Mouse (Mus musculus) CH12.LX (cell line): ENCODE data around the gene Rbm44. TPM values are rescaled to one million over a fixed set of nuclear protein-coding genes. Genes with fewer than 3 reads are reported as not detected.

Experiments used
- DNase-seq: peaks from one replicate; pipeline ENCODE4 v3.0.0-alpha.2; 2013; ENCODE audit errors: extremely low read depth
- H3K27ac ChIP-seq: 2 replicates; pipeline ENCODE4 v1.5.1; 2012; ENCODE audit warnings: low read depth, mild to moderate bottlenecking, control low read depth, moderate library complexity; ENCODE audit not compliant: insufficient read depth
- H3K27me3 ChIP-seq: replicated peaks from 2 replicates; pipeline ENCODE3; 2012; ENCODE audit warnings: inconsistent platforms
- H3K36me3 ChIP-seq, 2 experiments: replicated peaks in 1 of 2; 2 replicates each; pipeline versions ENCODE3 to v1.6.1; 2012; ENCODE audit warnings: inconsistent platforms in 1 of 2, low read length in 1 of 2, mild to moderate bottlenecking in 1 of 2, mixed read lengths in 1 of 2, moderate library complexity in 1 of 2; ENCODE audit not compliant: control insufficient read depth in 1 of 2, insufficient read depth in 1 of 2
- H3K4me1 ChIP-seq, 2 experiments: 2 replicates each; pipeline ENCODE4 v1.6.1; 2012; ENCODE audit warnings: inconsistent platforms in 1 of 2, moderate library complexity in 1 of 2; ENCODE audit not compliant: insufficient read depth in 2 of 2, control insufficient read depth in 1 of 2
- H3K4me2 ChIP-seq: 2 replicates; pipeline ENCODE4 v1.6.1; 2012; ENCODE audit warnings: low read depth, mild to moderate bottlenecking, control low read depth; ENCODE audit not compliant: poor library complexity, insufficient read depth, severe bottlenecking
- H3K4me3 ChIP-seq, 3 experiments: fragments of 150-350 bp in 1 of 3; sonication (generic) in 1 of 3; replicated peaks in 1 of 3; 2 replicates each; pipeline versions ENCODE3 to v1.5.1; 2011 to 2012; ENCODE audit warnings: low read depth in 2 of 3, low read length in 2 of 3, mild to moderate bottlenecking in 2 of 3, moderate library complexity in 2 of 3, control low read depth in 1 of 3, improper control_type of control experiment in 1 of 3, inconsistent platforms in 1 of 3, mixed read lengths in 1 of 3; ENCODE audit not compliant: poor library complexity in 1 of 3
- H3K79me2 ChIP-seq: replicated peaks from 2 replicates; pipeline ENCODE4 v1.6.1; 2012; ENCODE audit warnings: mild to moderate bottlenecking, moderate library complexity; ENCODE audit not compliant: control insufficient read depth, poor library complexity, insufficient read depth, severe bottlenecking; ENCODE audit errors: extremely low read depth
- H3K9ac ChIP-seq: 2 replicates; pipeline ENCODE4 v1.6.1; 2012; ENCODE audit warnings: low read depth, mild to moderate bottlenecking, control low read depth, moderate library complexity; ENCODE audit not compliant: insufficient read depth
- H3K9me3 ChIP-seq: replicated peaks from 2 replicates; pipeline ENCODE3; 2012; ENCODE audit warnings: low read length, inconsistent platforms, mixed read lengths
- CHD1 ChIP-seq: IDR thresholded peaks from 2 replicates; pipeline ENCODE4 v1.6.1; 2012; ENCODE audit warnings: low read depth, low read length, improper control_type of control experiment, inconsistent platforms
- CTCF ChIP-seq, 2 experiments: IDR thresholded peaks in 1 of 2; conservative IDR thresholded peaks in 1 of 2; 2 replicates each; pipeline ENCODE4 v1.5.1; 2011 to 2012; ENCODE audit warnings: low read depth in 2 of 2, low read length in 2 of 2, improper control_type of control experiment in 1 of 2, inconsistent platforms in 1 of 2, mild to moderate bottlenecking in 1 of 2, moderate library complexity in 1 of 2
- E2F4 ChIP-seq: IDR thresholded peaks from 2 replicates; pipeline ENCODE4 v1.6.1; 2011; ENCODE audit warnings: low read depth, low read length, improper control_type of control experiment; ENCODE audit not compliant: insufficient replicate concordance
- EP300 ChIP-seq: IDR thresholded peaks from 2 replicates; pipeline ENCODE4 v1.6.1; 2011; ENCODE audit warnings: low read length, improper control_type of control experiment
- HCFC1 ChIP-seq: IDR thresholded peaks from 2 replicates; pipeline ENCODE4 v1.6.1; 2012; ENCODE audit warnings: low read depth, mild to moderate bottlenecking, inconsistent platforms, low read length, improper control_type of control experiment
- JUN ChIP-seq: IDR thresholded peaks from 2 replicates; pipeline ENCODE4 v1.6.1; 2011; ENCODE audit warnings: low read depth, mild to moderate bottlenecking, low read length, improper control_type of control experiment, moderate library complexity; ENCODE audit not compliant: insufficient read depth
- JUND ChIP-seq: conservative IDR thresholded peaks from 2 replicates; pipeline ENCODE4 v1.6.1; 2011; ENCODE audit warnings: low read depth, low read length, improper control_type of control experiment
- KAT2A ChIP-seq: IDR thresholded peaks from 2 replicates; pipeline ENCODE4 v1.6.1; 2012; ENCODE audit warnings: low read length, improper control_type of control experiment, inconsistent platforms; ENCODE audit not compliant: insufficient replicate concordance
- MAFK ChIP-seq: IDR thresholded peaks from 2 replicates; pipeline ENCODE4 v1.6.1; 2011; ENCODE audit warnings: low read length, improper control_type of control experiment; ENCODE audit not compliant: insufficient replicate concordance
- MAZ ChIP-seq: IDR thresholded peaks from 2 replicates; pipeline ENCODE4 v1.6.1; 2012; ENCODE audit warnings: low read depth, mild to moderate bottlenecking, inconsistent platforms, low read length, improper control_type of control experiment, moderate library complexity
- MEF2A ChIP-seq: IDR thresholded peaks from 2 replicates; pipeline ENCODE4 v1.6.1; 2014; ENCODE audit warnings: low read depth, mild to moderate bottlenecking, inconsistent platforms, low read length, improper control_type of control experiment, borderline replicate concordance
- NRF1 ChIP-seq: IDR thresholded peaks from 2 replicates; pipeline ENCODE4 v1.6.1; 2014; ENCODE audit warnings: low read depth, mild to moderate bottlenecking, inconsistent platforms, low read length, improper control_type of control experiment, moderate library complexity
- PAX5 ChIP-seq: IDR thresholded peaks from 2 replicates; pipeline ENCODE4 v1.6.1; 2012; ENCODE audit warnings: low read length, inconsistent platforms, mixed read lengths
- RAD21 ChIP-seq: IDR thresholded peaks from 2 replicates; pipeline ENCODE4 v1.6.1; 2011; ENCODE audit warnings: low read depth, mild to moderate bottlenecking, low read length, improper control_type of control experiment, moderate library complexity
- SMC3 ChIP-seq: IDR thresholded peaks from 2 replicates; pipeline ENCODE4 v1.6.1; 2011; ENCODE audit warnings: low read depth, low read length, improper control_type of control experiment
- TBP ChIP-seq: conservative IDR thresholded peaks from 2 replicates; pipeline ENCODE4 v1.6.1; 2011; ENCODE audit warnings: low read depth, low read length, improper control_type of control experiment
- UBTF ChIP-seq: IDR thresholded peaks from 2 replicates; pipeline ENCODE4 v1.6.1; 2012; ENCODE audit warnings: low read depth, mild to moderate bottlenecking, inconsistent platforms, low read length, improper control_type of control experiment, moderate library complexity
- USF1 ChIP-seq: IDR thresholded peaks from 2 replicates; pipeline ENCODE4 v1.6.1; 2014; ENCODE audit warnings: low read depth, mild to moderate bottlenecking, inconsistent platforms, low read length, improper control_type of control experiment
- USF2 ChIP-seq: conservative IDR thresholded peaks from 2 replicates; pipeline ENCODE4 v1.6.1; 2011; ENCODE audit warnings: low read depth, low read length, improper control_type of control experiment
- ZKSCAN1 ChIP-seq: IDR thresholded peaks from 2 replicates; pipeline ENCODE4 v1.6.1; 2012; ENCODE audit warnings: low read depth, inconsistent platforms, low read length, improper control_type of control experiment, borderline replicate concordance
- ZMIZ1 ChIP-seq: IDR thresholded peaks from 2 replicates; pipeline ENCODE4 v1.6.1; 2012; ENCODE audit warnings: low read depth, mild to moderate bottlenecking, inconsistent platforms, low read length, improper control_type of control experiment
- ZNF384 ChIP-seq: IDR thresholded peaks from 2 replicates; pipeline ENCODE4 v1.6.1; 2012; ENCODE audit warnings: low read depth, low read length, improper control_type of control experiment, inconsistent platforms
- dilution Hi-C: fragments of 300-500 bp; cut with MboI; formaldehyde crosslinking; loops from 2 replicates; pipeline ENCODE4 v1.14.3; 2020; ENCODE audit warnings: low sequenced_read_pairs; ENCODE audit not compliant: extremely low pct_unique_long_range_greater_than_20kb, extremely low pct_ligation_motif_present
- in situ Hi-C: fragments of 300-500 bp; cut with MboI; formaldehyde crosslinking; loops from 3 replicates; pipeline ENCODE4 v1.14.3; 2019; ENCODE audit warnings: low sequenced_read_pairs, low pct_ligation_motif_present, low pct_unique_long_range_greater_than_20kb, mixed read lengths
- polyA plus RNA-seq: library from polyadenylated mRNA; unstranded; fragments of >175 nt; gene quantifications from 2 replicates; pipeline ENCODE4 v1.2.1, GENCODE M21; 2012; ENCODE audit warnings: low read depth; ENCODE audit not compliant: insufficient read length
- total RNA-seq, 2 experiments: library from RNA; depleted of rRNA; stranded (reverse); fragments of 300-350 nt in 1 of 2; fragments of >200 nt in 1 of 2; gene quantifications; 2 replicates each; pipeline ENCODE4 v1.2.3; 2012 to 2014

Gene Rbm44
- total and polyA plus RNA-seq, 3 experiments, result 0.23 to 0.44 TPM; not detected in 1

DNA sequence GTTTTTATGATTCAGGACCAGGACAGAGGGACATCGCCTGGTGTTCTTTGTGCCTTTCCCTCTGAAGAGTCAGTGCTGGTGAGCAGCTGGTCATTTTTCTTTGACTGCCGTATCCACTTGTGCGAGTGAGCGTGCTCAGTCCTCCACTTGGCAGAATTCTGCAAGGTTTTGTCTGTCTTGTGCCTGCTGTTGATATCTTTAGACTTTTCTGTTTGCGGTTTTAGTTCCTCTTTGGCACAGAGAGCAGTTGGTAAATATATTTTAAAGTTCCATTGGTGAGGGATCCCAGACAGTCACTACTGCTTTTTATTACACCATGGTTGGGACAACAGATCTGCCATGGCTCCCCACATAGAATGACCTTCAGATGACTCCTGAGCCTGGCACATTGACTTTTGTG lies 42.4 kb downstream of the Rbm44 start:
- H3K4me2 ChIP-seq, result no peak overlapping the region
- peaks cover 2% of the 10 kb centered on the region for H3K27me3 ChIP-seq
- no peak for DNase-seq
- no peaks in the 10 kb centered on the region for H3K36me3 ChIP-seq
- H3K4me1 ChIP-seq, result peaks cover 14 to 23% of the 10 kb centered on the region in 2 experiments
- H3K9me3 ChIP-seq, result peaks cover 3% of the 10 kb centered on the region
- TF ChIP-seq KAT2A, result no peak
- no peak for TF ChIP-seq ZMIZ1
- no peak for TF ChIP-seq RAD21
- TF ChIP-seq CHD1, result no peak
- no peak for TF ChIP-seq USF2
- no peak for TF ChIP-seq E2F4
- TF ChIP-seq MAZ, result no peak
- TF ChIP-seq SMC3, result no peak
- no peak for TF ChIP-seq UBTF
- no peak for TF ChIP-seq PAX5
- no peak for TF ChIP-seq NRF1
- no peak for TF ChIP-seq HCFC1
- no peak for TF ChIP-seq ZNF384
- no peak for TF ChIP-seq EP300
- TF ChIP-seq MEF2A, result no peak
- no peak for TF ChIP-seq CTCF (conservative IDR thresholded peaks at IDR 0.05 in 1 of 2, IDR thresholded peaks at IDR 0.05 in 1 of 2; ENCODE audit: low read depth in 2 of 2, low read length in 2 of 2)
- no peak for TF ChIP-seq JUND
- TF ChIP-seq, all 38 proteins: peak for 0
- dilution Hi-C loops (no loop called here), in situ Hi-C loops (loop anchor here (10.0 kb wide), 1 partner anchor 57 kb away; no protein-coding TSS in a partner anchor)
- H3K27ac ChIP-seq, result no peak overlapping the region
- no peak overlapping the region for H3K9ac ChIP-seq
- H3K4me3 ChIP-seq, result no peak overlapping the region
- H3K79me2 ChIP-seq, result no peaks in the 10 kb centered on the region

DNA sequence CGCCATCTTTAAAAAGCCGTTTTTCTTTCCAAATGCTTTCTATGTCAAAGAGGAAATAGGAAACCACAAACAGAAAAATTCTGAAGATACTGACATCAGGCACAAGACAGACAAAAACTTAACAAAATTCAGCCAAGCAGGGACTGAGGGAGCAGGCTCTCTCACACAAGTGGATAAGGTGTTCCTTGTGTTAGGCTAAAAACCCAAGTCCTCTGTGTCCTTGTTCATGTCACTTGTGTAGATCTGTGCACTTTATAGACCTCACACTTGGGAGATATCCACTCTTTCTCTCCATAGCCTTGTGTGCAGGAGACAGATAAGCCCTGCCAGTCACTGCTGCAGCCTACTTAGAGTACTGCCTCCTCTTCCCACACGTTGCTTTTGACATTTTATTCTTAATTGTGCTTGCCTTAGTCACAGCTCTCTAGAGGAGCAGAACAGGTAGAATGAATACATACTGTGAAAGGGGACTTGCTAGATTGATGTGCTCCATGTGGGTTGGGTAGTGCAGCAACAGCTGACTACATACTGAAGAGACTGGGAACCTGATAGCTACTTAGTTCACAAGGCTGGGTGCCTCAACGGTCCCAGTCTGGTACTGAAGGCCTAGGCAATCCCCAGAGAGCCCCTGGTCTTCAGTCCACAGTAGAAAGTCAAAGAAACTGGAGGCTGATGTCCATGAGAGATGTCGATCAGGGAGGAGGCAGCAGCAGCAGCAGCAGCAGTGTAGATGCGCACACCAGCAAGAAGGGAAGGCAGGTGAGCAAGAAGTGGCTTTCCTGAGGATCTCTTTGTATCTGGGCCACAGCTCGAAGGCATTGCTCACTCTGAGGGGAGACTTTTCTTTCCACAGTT lies 43.1 kb downstream of the Rbm44 start:
- no peaks in the 10 kb centered on the region for H3K79me2 ChIP-seq
- H3K4me1 ChIP-seq, result peaks cover 14 to 23% of the 10 kb centered on the region in 2 experiments
- H3K9me3 ChIP-seq, result peaks cover 3% of the 10 kb centered on the region
- no peak overlapping the region for H3K27ac ChIP-seq
- H3K9ac ChIP-seq, result no peak overlapping the region
- no peak overlapping the region for H3K4me2 ChIP-seq
- in situ Hi-C loops (loop anchor here (10.0 kb wide), 1 partner anchor 57 kb away; no protein-coding TSS in a partner anchor), dilution Hi-C loops (no loop called here)
- peaks cover 2% of the 10 kb centered on the region for H3K27me3 ChIP-seq
- no peak for TF ChIP-seq TBP
- no peak for TF ChIP-seq ZMIZ1
- TF ChIP-seq USF1, result no peak
- no peak for TF ChIP-seq E2F4
- TF ChIP-seq MAFK, result no peak
- no peak for TF ChIP-seq ZKSCAN1
- no peak for TF ChIP-seq UBTF
- TF ChIP-seq JUN, result no peak
- no peak overlapping the region for H3K4me3 ChIP-seq
- H3K36me3 ChIP-seq, result no peaks in the 10 kb centered on the region
- DNase-seq, result no peak
